Mouse (Mus musculus) lung, embryonic 15.5 days (tissue): ENCODE results near the gene Kat8. TPM values are rescaled to one million over a fixed set of nuclear protein-coding genes. Genes with fewer than 3 reads are reported as not detected.
"Not testable (repeated sequence)": the region's sequence is repeated elsewhere in the genome, so short reads cannot be mapped to it uniquely, and the experiment has no call there.

Experiments used
- ATAC-seq: fragments of 200-750 bp; cut with Nextera tagmentation; 2 replicates; pipeline ENCODE4 v1.8.0; 2017; ENCODE audit warnings: moderate number of reproducible peaks, borderline replicate concordance; ENCODE audit not compliant: low FRiP score, low TSS enrichment; ENCODE audit errors: extremely low read depth
- H3K27ac ChIP-seq: fragments of 300-500 bp; sonication (generic); 2 replicates; pipeline ENCODE4 v1.5.1; 2015; ENCODE audit warnings: moderate library complexity, mild to moderate bottlenecking, inconsistent platforms
- H3K27me3 ChIP-seq: fragments of 300-500 bp; sonication (generic); 2 replicates; pipeline ENCODE4 v1.6.1; 2015; ENCODE audit warnings: inconsistent platforms
- H3K36me3 ChIP-seq: fragments of 300-500 bp; sonication (generic); 2 replicates; pipeline ENCODE4 v1.6.1; 2015; ENCODE audit warnings: inconsistent platforms
- H3K4me1 ChIP-seq: fragments of 300-500 bp; sonication (generic); 2 replicates; pipeline ENCODE4 v1.6.1; 2015; ENCODE audit warnings: inconsistent platforms
- H3K4me2 ChIP-seq: fragments of 300-500 bp; sonication (generic); 2 replicates; pipeline ENCODE4 v1.6.1; 2015; ENCODE audit warnings: inconsistent platforms, mild to moderate bottlenecking, moderate library complexity
- H3K4me3 ChIP-seq: fragments of 300-500 bp; sonication (generic); 2 replicates; pipeline ENCODE4 v1.5.1; 2015; ENCODE audit warnings: mild to moderate bottlenecking, inconsistent platforms
- H3K9ac ChIP-seq: fragments of 300-500 bp; sonication (generic); 2 replicates; pipeline ENCODE4 v1.6.1; 2015; ENCODE audit warnings: inconsistent platforms
- H3K9me3 ChIP-seq: fragments of 300-500 bp; sonication (generic); 2 replicates; pipeline ENCODE4 v1.6.1; 2016; ENCODE audit warnings: inconsistent platforms
- WGBS: fragments of 180-500 bp; shearing (Covaris S2); methylation state at CpG from one replicate; pipeline ENCODE4 v1.1.7; 2015; 5-methylcytosine and 5-hydroxymethylcytosine counted together
- polyA plus RNA-seq: library from polyadenylated mRNA; unstranded; fragments of >200 nt; fragmentation: Nextera tagmentation; extraction: Ambion mirVana; gene quantifications from 2 replicates; pipeline ENCODE4 v1.2.1, GENCODE M21; 2015

The Kat8 gene
- polyA plus RNA-seq, 1 experiment from 2014 or later = 44.3 TPM

DNA sequence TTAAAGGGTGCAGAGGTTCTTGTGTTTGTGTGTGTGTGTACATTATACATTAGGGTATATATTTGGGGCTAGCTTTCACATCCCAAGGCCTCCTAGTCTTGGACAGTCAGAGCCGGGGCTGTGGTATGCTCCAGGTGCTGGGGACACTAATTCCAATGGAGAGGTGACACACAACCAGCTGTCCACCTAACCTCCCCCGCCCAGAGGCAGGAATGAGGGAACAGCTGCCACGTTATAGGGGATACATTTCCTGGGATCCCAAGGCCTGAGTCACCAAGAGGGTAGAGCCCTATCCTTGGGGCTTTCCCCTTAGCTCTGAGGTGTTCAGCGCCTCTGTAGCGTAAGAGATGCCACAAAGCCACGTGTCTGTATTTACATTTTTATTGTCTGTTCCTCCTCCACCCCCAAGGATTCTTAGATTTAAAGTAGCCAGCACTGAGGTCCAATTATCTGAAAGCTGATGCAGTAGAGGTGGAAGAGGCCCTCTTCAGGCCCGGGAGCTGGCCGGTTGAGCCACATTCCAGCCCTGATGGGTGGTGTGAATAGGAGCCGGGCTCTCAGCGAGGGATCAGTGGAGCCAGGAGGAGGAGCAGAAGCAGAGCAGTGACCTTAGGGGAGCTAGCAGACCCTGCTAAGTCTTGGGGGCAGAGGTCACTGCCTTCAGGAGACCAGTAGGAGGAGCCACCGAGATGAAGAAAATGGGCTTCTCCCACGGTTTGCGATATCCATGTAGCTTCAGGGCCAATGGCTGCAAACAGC, 20.1 kb downstream of the Kat8 start:
- 0 out of 2 replicates have a peak overlapping the region, but pooled peaks have one; percentile 5 for H3K4me3 ChIP-seq
- no peak overlapping the region; the same call in 1 of the 2 replicates for H3K9ac ChIP-seq
- peaks cover 20% of the 10 kb centered on the region for H3K27me3 ChIP-seq
- H3K4me2 ChIP-seq = peak overlapping the region; percentile 31
- H3K4me1 ChIP-seq = peaks cover 54% of the 10 kb centered on the region
- ATAC-seq = no peak
- H3K36me3 ChIP-seq = no peaks in the 10 kb centered on the region
- no peaks in the 10 kb centered on the region for H3K9me3 ChIP-seq
- WGBS = 23% methylated on average over 13 of the region's 13 CpGs
- peak overlapping the region; percentile 96 for H3K27ac ChIP-seq

- Histone ChIP-seq H3K27me3 (peaks cover 13% of the 10 kb centered on the region), H3K36me3 (no peaks in the 10 kb centered on the region), H3K4me2 (no peak overlapping the region), H3K9me3 (no peaks in the 10 kb centered on the region), H3K4me3 (no peak overlapping the region), H3K4me1 (peaks cover 53% of the 10 kb centered on the region), H3K27ac (0 out of 2 replicates have a peak overlapping the region, but pooled peaks have one; percentile 96), H3K9ac (no peak overlapping the region)
- 80% methylated on average over 5 of the region's 5 CpGs for WGBS
- ATAC-seq = no peak
Measured at GRCm38 (mm10) chr7:127934075-127934474, 21.8 kb downstream of the Kat8 start.

GRCm38 (mm10) chr7:127935028-127935722, 22.9 kb downstream of the Kat8 start:
- H3K4me1 ChIP-seq = peaks cover 51% of the 10 kb centered on the region
- ATAC-seq = peak; percentile 93
- peak overlapping the region; percentile 97 for H3K4me2 ChIP-seq
- peaks cover 4% of the 10 kb centered on the region for H3K27me3 ChIP-seq
- peak overlapping the region; percentile 73 for H3K4me3 ChIP-seq
- H3K9ac ChIP-seq = peak overlapping the region; percentile 78
- 6% methylated on average over 32 of the region's 32 CpGs for WGBS
- H3K36me3 ChIP-seq = no peaks in the 10 kb centered on the region
- peak overlapping the region; percentile 72 for H3K27ac ChIP-seq
- H3K9me3 ChIP-seq = no peaks in the 10 kb centered on the region

DNA sequence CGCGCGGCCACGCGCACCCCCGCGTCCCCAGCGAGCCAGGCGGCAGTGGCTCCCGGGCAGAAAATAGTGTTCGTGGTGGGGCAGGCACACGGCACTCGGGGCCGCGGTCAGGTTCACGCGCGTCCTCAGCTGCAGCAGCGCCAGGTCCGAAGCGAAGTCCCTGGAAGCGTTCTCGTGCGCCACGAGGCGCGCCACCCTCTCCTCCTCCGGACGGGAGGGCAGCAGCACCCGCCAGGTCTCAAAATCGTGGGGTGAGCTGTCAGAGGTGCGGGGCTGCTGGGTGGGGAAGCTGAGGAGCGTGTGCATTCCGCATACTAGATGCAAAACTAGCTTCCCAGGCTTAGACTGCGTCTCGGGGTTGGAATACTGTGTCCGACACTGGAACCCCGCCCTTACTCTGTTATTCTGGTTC, 23.4 kb downstream of the Kat8 start:
- no peaks in the 10 kb centered on the region for H3K27me3 ChIP-seq
- peak overlapping the region; percentile 71 for H3K27ac ChIP-seq
- H3K4me3 ChIP-seq = peak overlapping the region; percentile 73
- no peaks in the 10 kb centered on the region for H3K9me3 ChIP-seq
- peak overlapping the region; percentile 97 for H3K4me2 ChIP-seq
- WGBS = under 1% methylated on average over 38 of the region's 38 CpGs
- H3K36me3 ChIP-seq = no peaks in the 10 kb centered on the region
- H3K9ac ChIP-seq = peak overlapping the region; percentile 78
- peaks cover 45% of the 10 kb centered on the region for H3K4me1 ChIP-seq
- peak; percentile 14 for ATAC-seq

DNA sequence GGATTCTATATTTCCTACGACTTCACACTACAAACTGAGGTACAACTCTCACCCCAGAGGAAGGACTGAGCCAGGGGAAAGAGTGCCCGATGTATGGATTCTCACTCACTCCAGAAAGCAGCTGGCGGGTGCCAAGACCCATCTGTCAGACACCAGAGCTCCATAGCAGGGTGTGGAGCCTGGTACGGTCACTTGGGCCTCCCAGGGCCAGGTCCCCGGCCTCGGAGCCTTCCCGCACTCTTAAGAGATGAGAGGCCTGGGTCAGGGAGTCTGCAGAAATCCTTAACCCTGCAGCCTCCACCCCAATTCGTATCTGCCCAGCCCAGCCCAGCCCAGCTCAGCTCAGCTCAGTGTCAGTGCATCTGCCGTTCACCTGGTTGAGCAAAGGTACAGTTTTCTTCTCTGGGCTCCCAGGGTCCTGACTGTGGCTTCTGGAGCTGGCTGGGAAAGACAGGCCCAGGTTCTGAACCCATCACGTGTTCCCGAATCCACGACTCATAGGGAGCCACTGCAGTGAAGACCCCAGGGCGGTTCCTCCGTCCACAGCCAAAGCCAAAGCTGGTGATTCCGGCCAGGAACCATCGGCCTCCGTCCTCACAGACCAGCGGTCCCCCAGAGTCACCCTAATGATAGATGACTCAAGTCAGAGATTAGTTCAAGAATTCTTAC, 24.0 kb downstream of the Kat8 start:
- ATAC-seq = no peak
- H3K9ac ChIP-seq = peak overlapping the region; percentile 78
- peak overlapping the region; percentile 71 for H3K27ac ChIP-seq
- no peaks in the 10 kb centered on the region for H3K9me3 ChIP-seq
- H3K4me3 ChIP-seq = peak overlapping the region; percentile 73
- H3K4me2 ChIP-seq = peak overlapping the region; percentile 97
- no peaks in the 10 kb centered on the region for H3K27me3 ChIP-seq
- 51% methylated on average over 18 of the region's 18 CpGs for WGBS
- no peaks in the 10 kb centered on the region for H3K36me3 ChIP-seq
- H3K4me1 ChIP-seq = peaks cover 40% of the 10 kb centered on the region

DNA sequence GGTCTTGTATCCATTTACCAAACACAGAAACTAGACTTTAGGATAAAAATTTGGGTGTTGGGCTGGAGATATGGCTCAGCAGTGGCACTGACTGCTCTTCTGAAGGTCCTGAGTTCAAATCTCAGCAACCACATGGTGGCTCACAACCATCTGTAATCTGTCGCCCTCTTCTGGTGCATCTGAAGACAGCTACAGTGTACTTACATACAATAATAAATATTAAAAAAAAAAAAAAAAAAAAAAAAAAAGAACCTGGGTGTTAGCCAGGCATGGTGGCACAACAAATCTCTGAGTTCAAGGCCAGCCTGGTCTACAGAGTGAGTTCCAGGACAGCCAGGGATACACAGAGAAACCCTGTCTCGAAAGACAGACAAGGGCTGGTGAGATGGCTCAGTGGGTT, 29.8 kb downstream of the Kat8 start:
- not testable (repeated sequence) for H3K36me3 ChIP-seq, H3K9me3 ChIP-seq
- 53% methylated on average over 2 of the region's 2 CpGs for WGBS

GRCm38 (mm10) chr7:127944614-127945013, 32.3 kb downstream of the Kat8 start:
- no peak overlapping the region for H3K27ac ChIP-seq
- no peaks in the 10 kb centered on the region for H3K36me3 ChIP-seq
- H3K4me1 ChIP-seq = peaks cover 5% of the 10 kb centered on the region; the same call in 1 of the 2 replicates
- 7% methylated on average over 23 of the region's 23 CpGs for WGBS
- peak overlapping the region; percentile 5 for H3K4me3 ChIP-seq
- peaks cover 33% of the 10 kb centered on the region for H3K27me3 ChIP-seq
- peak overlapping the region; percentile 44 for H3K4me2 ChIP-seq
- no peaks in the 10 kb centered on the region for H3K9me3 ChIP-seq
- peak; percentile 59; the same call in 1 of the 2 replicates for ATAC-seq
- no peak overlapping the region for H3K9ac ChIP-seq

More for the DNA sequence above, 29.8 kb downstream of the Kat8 start:
- ATAC-seq, H3K4me3 ChIP-seq, H3K9ac ChIP-seq, H3K27ac ChIP-seq, H3K4me1 ChIP-seq, H3K4me2 ChIP-seq: not testable (repeated sequence)
- peaks cover 33% of the 10 kb centered on the region for H3K27me3 ChIP-seq

GRCm38 (mm10) chr7:127946470-127947023, 34.2 kb downstream of the Kat8 start, which contains the start of gene Prss36:
Gene Prss36 (minus strand): TSS chr7:127946725.
- Histone ChIP-seq H3K4me1 (peaks cover 5% of the 10 kb centered on the region; the same call in 1 of the 2 replicates), H3K9me3 (no peaks in the 10 kb centered on the region), H3K36me3 (no peaks in the 10 kb centered on the region), H3K27me3 (peaks cover 33% of the 10 kb centered on the region), H3K4me3 (no peak within 1 kb of the TSS), H3K4me2 (no peak within 1 kb of the TSS), H3K27ac (no peak within 1 kb of the TSS), H3K9ac (no peak within 1 kb of the TSS)
- ATAC-seq = no peak
- WGBS = 64% methylated on average over 6 of the region's 6 CpGs

- no peak overlapping the region for H3K27ac ChIP-seq
- 36% methylated on average over 13 of the region's 13 CpGs for WGBS
- H3K36me3 ChIP-seq = no peaks in the 10 kb centered on the region
- no peaks in the 10 kb centered on the region for H3K9me3 ChIP-seq
- no peaks in the 10 kb centered on the region for H3K27me3 ChIP-seq
- H3K4me2 ChIP-seq = no peak overlapping the region
- no peak overlapping the region for H3K9ac ChIP-seq
- no peak for ATAC-seq
- H3K4me3 ChIP-seq = no peak overlapping the region
- no peaks in the 10 kb centered on the region for H3K4me1 ChIP-seq
Measured at GRCm38 (mm10) chr7:127952864-127953581, 40.7 kb downstream of the Kat8 start.

GRCm38 (mm10) chr7:127959364-127959763, 47.0 kb downstream of the Kat8 start:
- H3K4me2 ChIP-seq = no peak overlapping the region
- WGBS = 55% methylated on average over 5 of the region's 5 CpGs
- no peak overlapping the region for H3K9ac ChIP-seq
- no peaks in the 10 kb centered on the region for H3K27me3 ChIP-seq
- H3K36me3 ChIP-seq = no peaks in the 10 kb centered on the region
- no peaks in the 10 kb centered on the region for H3K4me1 ChIP-seq
- H3K9me3 ChIP-seq = no peaks in the 10 kb centered on the region
- no peak overlapping the region for H3K27ac ChIP-seq
- no peak for ATAC-seq
- H3K4me3 ChIP-seq = no peak overlapping the region

DNA sequence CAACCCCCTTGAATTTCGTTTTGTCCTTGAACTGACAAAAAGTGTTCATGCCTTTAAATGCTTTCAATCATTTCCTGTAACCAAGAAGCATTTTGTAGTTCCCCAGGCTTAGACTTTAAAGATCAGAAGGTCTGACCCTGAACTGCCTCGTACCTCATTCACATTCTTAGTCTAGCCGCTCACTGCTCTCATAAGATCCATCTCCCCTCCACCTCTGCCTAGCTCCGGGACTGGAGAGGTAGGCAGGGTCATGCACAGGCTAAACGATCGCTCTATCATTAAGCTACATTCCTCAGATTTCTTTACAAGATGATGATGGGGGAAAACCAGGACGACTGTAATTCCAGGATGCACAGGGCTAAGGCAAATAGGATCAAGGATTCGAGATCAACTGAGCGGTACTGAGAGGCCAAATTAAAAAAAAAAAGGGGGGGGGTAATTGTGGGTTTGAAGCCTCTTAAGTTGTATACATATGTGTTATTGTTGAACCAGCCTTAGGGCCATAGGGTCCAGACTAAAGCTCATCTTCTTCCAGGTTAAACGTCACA, 54.1 kb downstream of the Kat8 start:
- peak overlapping the region; percentile 96 for H3K27ac ChIP-seq
- H3K9ac ChIP-seq = peak overlapping the region; percentile 97
- no peaks in the 10 kb centered on the region for H3K9me3 ChIP-seq
- peaks cover 18% of the 10 kb centered on the region for H3K36me3 ChIP-seq
- WGBS = 5% methylated on average over 10 of the region's 10 CpGs
- peak overlapping the region; percentile 60 for H3K4me2 ChIP-seq
- peak overlapping the region; percentile 75 for H3K4me3 ChIP-seq
- no peaks in the 10 kb centered on the region for H3K27me3 ChIP-seq
- H3K4me1 ChIP-seq = peaks cover 24% of the 10 kb centered on the region
- ATAC-seq = no peak
